Mouse (Mus musculus) induced T-regulatory cell, adult 2 months (primary cell): Measurements from ENCODE around the gene Ankrd61.

Source experiments
- DNase-seq: peaks from one replicate; pipeline ENCODE4 v3.0.0-alpha.2; 2012; ENCODE audit warnings: low read depth

Gene Ankrd61

DNA sequence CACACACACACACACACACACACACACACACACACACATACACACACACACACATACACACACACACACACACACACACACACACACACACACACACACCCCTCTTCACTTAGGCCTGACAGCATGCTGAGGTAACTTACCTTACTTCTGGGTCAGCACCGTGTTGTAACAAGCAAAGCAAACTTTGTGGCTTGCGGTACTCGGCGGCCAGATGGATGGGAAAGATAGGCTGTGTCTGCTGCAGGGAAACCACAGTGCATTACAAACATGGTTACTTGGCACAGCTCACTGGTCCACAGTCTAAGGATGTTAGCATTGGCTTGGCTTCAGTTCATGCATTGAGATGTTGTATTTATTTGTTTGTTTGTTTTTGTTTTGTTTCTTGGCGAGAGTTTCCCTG is 4.1 kb downstream of the Ankrd61 start:
- DNase-seq: peak; percentile 27

DNA sequence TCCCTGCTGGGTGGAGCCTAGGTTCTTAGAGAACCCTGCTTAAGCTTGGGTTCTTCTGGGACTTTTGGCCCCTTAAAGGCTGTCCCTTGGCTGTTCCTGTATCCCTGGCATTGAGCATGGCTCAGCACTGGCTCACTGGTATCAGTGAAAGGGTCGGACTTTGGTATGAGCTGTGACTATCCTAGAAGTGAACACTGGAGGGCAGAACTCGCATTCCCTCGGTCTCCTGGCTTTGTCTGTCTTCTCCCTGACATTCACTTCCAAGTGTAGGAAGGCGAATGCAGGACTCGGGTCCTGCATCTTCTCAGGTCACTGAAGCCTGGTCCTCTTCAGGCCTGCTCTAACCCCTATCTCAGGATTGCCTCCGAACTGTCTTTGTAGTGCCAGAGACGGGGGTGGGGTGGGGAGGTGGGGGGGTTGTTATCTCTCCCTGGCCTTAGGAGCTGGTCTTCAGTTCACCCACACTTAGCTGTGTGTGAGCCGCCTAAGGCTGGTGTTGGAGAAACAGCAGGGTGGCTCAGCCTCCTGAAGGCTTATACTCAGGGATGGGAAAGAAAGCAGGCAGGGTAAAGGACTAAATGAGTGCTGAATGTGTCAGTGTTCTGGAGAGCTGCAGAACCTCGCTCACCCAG is 5.1 kb downstream of the Ankrd61 start:
- no peak for DNase-seq

DNA sequence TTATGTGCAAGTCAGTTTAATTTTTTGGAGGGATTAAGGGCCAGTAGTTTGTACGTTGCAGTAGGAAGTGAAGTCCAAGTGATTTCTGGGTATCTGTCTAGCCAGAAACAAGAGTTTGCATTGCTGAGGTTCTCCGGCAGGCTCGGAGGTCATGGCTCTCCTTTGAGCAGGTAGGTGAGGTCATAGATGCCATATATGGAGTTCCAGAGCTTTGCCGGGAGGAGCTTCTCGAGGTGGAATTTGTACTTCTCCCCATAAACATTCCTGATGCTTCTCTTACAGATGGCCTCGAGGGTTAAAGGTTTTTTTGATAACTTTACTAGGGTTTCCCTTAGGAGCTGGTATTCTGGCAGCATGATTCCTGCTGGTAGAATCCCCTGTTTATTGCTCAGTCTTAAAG is 6.7 kb downstream of the Ankrd61 start:
- DNase-seq: no peak

DNA sequence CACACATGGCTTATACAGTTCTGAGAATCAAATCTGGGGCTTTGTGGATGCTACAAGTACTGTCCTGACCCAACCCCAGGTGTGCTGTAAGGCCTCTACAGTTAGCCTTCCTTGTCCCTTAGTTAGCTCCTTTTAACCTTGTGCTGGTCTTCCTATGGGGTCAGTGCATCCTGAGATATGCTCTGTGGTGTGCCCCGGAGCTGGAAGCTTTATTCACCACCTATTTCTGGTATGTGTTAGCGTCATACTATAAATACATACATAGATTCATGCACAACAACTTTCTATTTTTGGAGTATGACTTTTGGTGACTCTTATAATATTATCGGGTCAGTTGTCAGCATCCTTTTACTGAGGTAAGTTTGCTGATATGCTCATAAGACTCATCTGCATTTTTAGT is 12.2 kb downstream of the Ankrd61 start:
- no peak for DNase-seq

GRCm38 (mm10) chr5:143874571-143874970 is 22.9 kb downstream of the Ankrd61 start:
- DNase-seq: no peak

GRCm38 (mm10) chr5:143871547-143872169 is 25.8 kb downstream of the Ankrd61 start:
- no peak for DNase-seq
